Mouse (Mus musculus) erythroblast, embryonic 14.5 days (primary cell): Measurements from ENCODE around the gene Angptl8.

Experiments used
- GATA1 ChIP-seq: IDR thresholded peaks from 2 replicates; pipeline ENCODE4 v1.6.1; 2012; ENCODE audit warnings: low read length, inconsistent platforms, mixed read lengths
- TAL1 ChIP-seq: IDR thresholded peaks from 3 replicates; pipeline ENCODE4 v1.6.1; 2012; ENCODE audit warnings: low read length, inconsistent platforms, mixed read lengths

DNA sequence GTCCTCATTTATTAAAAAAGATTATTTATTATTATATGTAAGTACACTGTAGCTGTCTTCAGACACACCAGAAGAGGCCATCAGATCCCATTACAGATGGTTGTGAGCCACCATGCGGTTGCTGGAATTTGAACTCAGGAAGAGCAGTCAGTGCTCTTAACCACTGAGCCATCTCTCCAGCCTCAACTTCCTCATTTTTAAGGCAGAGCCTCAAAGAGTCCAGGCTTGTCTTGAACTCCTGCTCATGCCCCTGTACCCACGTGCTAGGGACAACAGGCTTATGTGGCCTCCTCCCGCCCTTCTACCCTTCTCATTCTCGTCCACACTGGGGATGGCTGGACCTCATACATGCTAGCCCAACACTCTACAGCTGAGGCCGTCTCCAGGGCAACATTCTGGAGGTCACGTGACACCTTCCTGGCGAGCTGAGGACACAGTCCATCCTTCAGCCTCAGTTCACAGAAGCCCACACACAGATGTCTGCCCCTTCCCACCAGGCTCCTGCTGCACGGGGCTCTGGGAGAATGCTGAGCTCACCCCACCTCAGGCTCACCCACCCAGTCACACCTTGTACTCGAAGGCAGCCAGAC, 18.5 kb upstream of the Angptl8 start:
- TF ChIP-seq TAL1 (no peak), GATA1 (no peak)
